8 mouse cellular contexts compared by ENCODE assay signal in genomic region chr16:97602256-97602655, GRCm38 (mm10). TPM values are rescaled to one million over a fixed set of nuclear protein-coding genes. Genes with fewer than 3 reads are reported as not detected.
A peak's percentile ranks its signal among the peaks of the same experiment; 100 is the strongest.
DNase-seq lines count a peak whose midpoint lies in the region; TF ChIP-seq lines count a peak whose summit lies in the region.
"Had no signal": no experiment of that assay in that cellular context is flagged by ENCODE, and none has a peak within 500 bp of the region (broad histone marks: within the 10 kb centered on the region; RNA-seq: fewer than 3 reads in every experiment).

No protein-coding gene starts in this region.

- peak; percentile 10 for DNase-seq in left cerebral cortex, adult 11 months (ENCODE audit: low spot score)
- DNase-seq in left cerebral cortex, postnatal 36 days (ENCODE audit: low spot score in 2 of 2), result no peak
- DNase-seq in gastrocnemius, adult 2 months, result peak; percentile 33
- DNase-seq in layer of hippocampus, postnatal 14 days (ENCODE audit: low spot score in 2 of 2), result peak; percentile 14 to 68
- DNase-seq in right cerebral cortex, postnatal 4 days, result peak; percentile 33
- DNase-seq in thymus, postnatal 10 days (ENCODE audit: low spot score in 2 of 2), result no peak
- no peak for DNase-seq in thymus, adult 18-20 months

- no peak for TF ChIP-seq CTCF in gastrocnemius, adult 2 months (IDR thresholded peaks at IDR 0.05)

- H3K4me3 ChIP-seq in gastrocnemius, adult 2 months, result no peak overlapping the region
- H3K4me3 ChIP-seq: left cerebral cortex, adult 2 months had no signal

- no peak overlapping the region for H3K27ac ChIP-seq in gastrocnemius, adult 2 months
- H3K27ac ChIP-seq: left cerebral cortex, adult 2 months had no signal

- intact Hi-C loops in left cerebral cortex, postnatal 36 days (cut with DNase I), result no loop called here
- intact Hi-C loops in gastrocnemius, adult 2 months (cut with DNase I), result no loop called here

RNA-seq across cellular contexts. Expression of gene Tmprss2, which starts 8.7 kb away (rescaled TPM):
- total RNA-seq in left cerebral cortex, postnatal 36 days (2021), result not detected
- total RNA-seq in gastrocnemius, adult 2 months (2021), result under 1 TPM in 1 of 2 experiments, not detected in 1; 0.14 TPM
- not detected for total RNA-seq in layer of hippocampus, postnatal 14 days (2021)
- total RNA-seq: left cerebral cortex, adult 2 months had no signal

Comparison
In these comparisons a context has a peak if more than half of its experiments do, and no peak if none do; other contexts are left out.
1. DNase-seq: peak in left cerebral cortex, adult 11 months (single experiment), gastrocnemius, adult 2 months (single experiment), layer of hippocampus, postnatal 14 days (2 of 2) and right cerebral cortex, postnatal 4 days (single experiment); none in left cerebral cortex, postnatal 36 days (0 of 2), thymus, postnatal 10 days (0 of 2) and thymus, adult 18-20 months (0 of 2).